Mouse (Mus musculus) heart, postnatal 0 days (tissue): ENCODE data around the gene Lce3d.

Source experiments
- CTCF ChIP-seq: IDR thresholded peaks from 2 replicates; pipeline ENCODE4 v1.5.1; 2016; ENCODE audit warnings: antibody characterized with exemption, control low read depth, low read depth
- EP300 ChIP-seq: IDR thresholded peaks from 2 replicates; pipeline ENCODE4 v1.6.1; 2016; ENCODE audit warnings: antibody characterized with exemption, low read depth

DNA sequence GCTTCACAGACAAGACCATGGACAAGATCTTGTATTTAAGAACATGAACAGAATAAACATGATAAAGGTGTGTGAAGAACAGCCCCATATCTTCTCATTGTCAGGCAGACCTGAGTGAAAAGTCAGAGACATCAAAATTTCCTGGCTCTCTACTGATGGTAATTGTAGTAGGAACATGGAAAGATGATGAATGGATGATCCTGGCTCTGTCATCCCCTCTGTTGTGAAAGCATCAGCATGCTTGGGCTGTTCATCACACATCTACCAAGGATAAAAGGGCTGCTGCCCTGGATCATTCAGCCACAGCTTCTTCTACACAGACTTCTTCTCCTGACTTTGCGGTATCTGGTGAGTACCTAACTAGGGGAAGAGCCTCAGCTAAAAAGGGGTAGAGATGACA lies at the start of gene Lce3d:
- TF ChIP-seq CTCF (no peak), EP300 (no peak)
